Mouse (Mus musculus): ENCODE results near the gene Rtn4rl1. TPM values are rescaled to one million over a fixed set of nuclear protein-coding genes. Genes with fewer than 3 reads are reported as not detected.
A peak's percentile ranks its signal among the peaks of the same experiment; 100 is the strongest.

Rtn4rl1 gene
- total RNA-seq, 2 experiments from 2014 or later: 20.3 to 23.2 TPM

GRCm38 (mm10) chr11:75214081-75214950, 20.7 kb downstream of the Rtn4rl1 start:
- DNase-seq: no peak

GRCm38 (mm10) chr11:75220115-75220514, 26.5 kb downstream of the Rtn4rl1 start:
- DNase-seq: peak; percentile 61

GRCm38 (mm10) chr11:75220517-75221145, 27.0 kb downstream of the Rtn4rl1 start:
- DNase-seq: no peak

- no peak for DNase-seq
Measured at GRCm38 (mm10) chr11:75224062-75224461, 30.5 kb downstream of the Rtn4rl1 start.

GRCm38 (mm10) chr11:75224835-75225234, 31.3 kb downstream of the Rtn4rl1 start:
- no peak for DNase-seq

- DNase-seq: no peak
Measured at GRCm38 (mm10) chr11:75227632-75228031, 34.0 kb downstream of the Rtn4rl1 start.

- no peak for DNase-seq
Measured at GRCm38 (mm10) chr11:75229289-75229688, 35.7 kb downstream of the Rtn4rl1 start.

- DNase-seq: no peak
Measured at GRCm38 (mm10) chr11:75230272-75230760, 36.7 kb downstream of the Rtn4rl1 start.

- DNase-seq: peak; percentile 78
Measured at GRCm38 (mm10) chr11:75231756-75232155, 38.2 kb downstream of the Rtn4rl1 start.

GRCm38 (mm10) chr11:75232434-75232833, 38.9 kb downstream of the Rtn4rl1 start:
- no peak for DNase-seq

GRCm38 (mm10) chr11:75234745-75235144, 41.2 kb downstream of the Rtn4rl1 start:
- DNase-seq: no peak

GRCm38 (mm10) chr11:75240158-75240934, 46.8 kb downstream of the Rtn4rl1 start:
- DNase-seq: peak; percentile 74

GRCm38 (mm10) chr11:75242710-75243255, 49.2 kb downstream of the Rtn4rl1 start:
- DNase-seq: no peak

GRCm38 (mm10) chr11:75244368-75245275, 51.0 kb downstream of the Rtn4rl1 start:
- no peak for DNase-seq

- DNase-seq: no peak
Measured at GRCm38 (mm10) chr11:75245372-75246330, 52.1 kb downstream of the Rtn4rl1 start.

GRCm38 (mm10) chr11:75246589-75246988, 53.0 kb downstream of the Rtn4rl1 start:
- DNase-seq: peak; percentile 69

- DNase-seq: no peak
Measured at GRCm38 (mm10) chr11:75247137-75247730, 53.7 kb downstream of the Rtn4rl1 start.

- DNase-seq: no peak
Measured at GRCm38 (mm10) chr11:75249588-75249987, 56.0 kb downstream of the Rtn4rl1 start.

- DNase-seq: no peak
Measured at GRCm38 (mm10) chr11:75251006-75251512, 57.5 kb downstream of the Rtn4rl1 start.
